Mouse (Mus musculus): Measurements from ENCODE around the gene Dock9. TPM values are rescaled to one million over a fixed set of nuclear protein-coding genes. Genes with fewer than 3 reads are reported as not detected.

Dock9 gene
- polyA plus RNA-seq, 3 experiments from 2014 or later = 1.7 to 7.9 (median 3.9) TPM

DNA sequence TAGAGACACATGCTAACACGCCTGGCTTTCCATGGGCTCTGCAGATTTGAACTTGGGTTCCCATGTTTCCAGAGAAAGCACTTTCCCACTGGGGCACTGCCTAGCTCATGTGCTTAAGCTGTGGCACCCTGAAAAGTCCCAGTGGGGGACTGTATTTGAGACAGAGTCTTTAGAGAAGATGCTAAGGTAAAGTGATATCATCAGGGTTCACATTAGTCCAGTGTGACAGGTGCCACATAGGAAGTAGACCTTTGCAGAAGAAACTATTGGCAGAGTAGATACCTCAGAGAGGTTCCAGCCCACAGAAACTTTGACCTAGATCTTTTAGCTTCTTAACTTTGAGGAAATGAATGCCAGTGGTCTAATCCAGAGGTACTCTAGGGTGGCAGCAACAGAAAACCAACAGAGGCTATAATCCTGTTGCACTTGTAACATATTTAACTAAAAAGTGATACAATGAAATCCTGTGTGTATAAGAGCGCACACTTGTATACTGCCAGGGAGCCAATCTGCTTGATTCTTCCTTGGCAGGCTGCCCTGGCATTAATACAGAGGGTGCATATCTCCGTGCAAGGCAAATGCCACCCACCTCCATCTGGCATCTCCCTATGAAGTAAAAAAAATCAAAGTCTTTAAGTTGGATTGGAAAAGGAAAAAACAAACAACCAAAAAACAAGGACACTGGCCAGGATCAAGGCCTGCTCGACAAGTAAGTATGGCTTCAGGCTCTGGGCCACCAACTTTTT, 179.8 kb downstream of the Dock9 start:
- ATAC-seq = no peak

GRCm38 (mm10) chr14:121615431-121615830, 182.2 kb downstream of the Dock9 start:
- ATAC-seq = no peak

DNA sequence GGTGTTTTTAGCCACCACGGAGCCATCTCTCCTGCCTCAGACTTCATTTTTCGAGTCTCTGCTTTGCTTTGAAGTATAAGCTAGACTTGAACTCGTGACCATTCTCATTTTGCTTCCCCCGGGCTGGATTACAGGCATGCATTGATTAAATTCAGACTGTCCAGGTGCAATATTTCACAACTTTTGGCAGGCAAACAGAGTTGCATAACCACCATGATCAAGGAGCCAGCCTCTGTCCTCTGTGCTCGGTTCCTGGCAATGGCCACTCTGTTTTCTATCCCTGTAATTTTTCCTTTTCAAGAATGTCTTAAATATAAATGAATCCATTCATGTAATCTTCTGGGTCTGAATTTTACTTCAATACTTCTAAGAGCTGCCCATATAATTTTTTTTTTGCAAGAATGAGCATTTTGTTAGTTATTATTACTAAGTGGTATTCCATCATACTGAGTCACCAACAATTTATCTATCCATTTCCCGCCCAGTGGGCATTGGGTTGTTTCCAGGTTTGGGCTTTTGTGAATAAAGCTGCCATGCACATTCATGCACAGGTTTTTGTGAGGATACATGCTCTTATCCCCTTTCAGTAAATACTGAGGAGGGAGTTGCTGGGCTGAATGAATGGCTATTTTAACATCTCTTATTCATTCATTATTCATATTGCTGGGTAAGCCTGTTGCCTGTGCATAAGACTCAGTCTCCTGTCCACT, 183.0 kb downstream of the Dock9 start:
- ATAC-seq = no peak

DNA sequence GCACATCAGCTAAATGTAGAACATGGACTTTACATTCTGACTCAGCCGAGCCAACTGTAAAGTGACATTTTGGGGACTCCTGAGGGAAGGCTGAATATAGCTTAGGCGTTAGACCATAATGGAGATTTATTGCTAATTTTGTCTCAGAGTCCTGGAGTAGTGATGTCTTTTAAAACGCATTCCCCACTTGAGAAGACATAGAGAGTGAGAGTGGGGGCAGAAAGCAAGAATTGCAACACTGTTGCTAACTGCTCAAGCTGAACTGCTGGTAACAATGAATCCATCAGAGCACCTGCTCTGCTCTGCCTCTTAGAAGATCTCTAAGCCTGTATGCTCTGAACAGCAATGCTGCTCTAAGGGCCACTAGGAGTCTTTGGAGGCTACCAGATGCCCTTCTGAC, 184.1 kb downstream of the Dock9 start:
- no peak for ATAC-seq

GRCm38 (mm10) chr14:121612926-121613325, 184.7 kb downstream of the Dock9 start:
- no peak for ATAC-seq

GRCm38 (mm10) chr14:121611533-121611932, 186.1 kb downstream of the Dock9 start:
- ATAC-seq = no peak

DNA sequence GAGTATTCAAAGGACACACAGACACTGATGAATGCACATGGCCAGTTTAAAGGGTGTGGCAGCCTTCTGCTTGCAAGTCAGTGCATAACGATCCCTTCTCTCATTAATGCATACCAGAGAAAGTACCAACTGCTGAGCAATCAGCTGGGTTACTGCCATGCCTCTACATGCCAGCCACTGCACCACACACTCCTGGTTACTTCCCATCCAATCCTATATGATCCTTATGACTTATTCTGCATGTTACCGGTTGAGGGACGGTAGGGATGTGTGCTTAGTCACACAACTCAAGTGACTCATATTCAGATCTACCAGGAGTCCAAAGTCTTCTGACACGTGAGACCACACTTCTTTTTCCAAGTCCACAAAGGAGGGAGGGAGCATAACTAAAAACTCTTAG, 186.5 kb downstream of the Dock9 start:
- no peak for ATAC-seq

- no peak for ATAC-seq
Observed at GRCm38 (mm10) chr14:121608522-121608921, 189.1 kb downstream of the Dock9 start.

DNA sequence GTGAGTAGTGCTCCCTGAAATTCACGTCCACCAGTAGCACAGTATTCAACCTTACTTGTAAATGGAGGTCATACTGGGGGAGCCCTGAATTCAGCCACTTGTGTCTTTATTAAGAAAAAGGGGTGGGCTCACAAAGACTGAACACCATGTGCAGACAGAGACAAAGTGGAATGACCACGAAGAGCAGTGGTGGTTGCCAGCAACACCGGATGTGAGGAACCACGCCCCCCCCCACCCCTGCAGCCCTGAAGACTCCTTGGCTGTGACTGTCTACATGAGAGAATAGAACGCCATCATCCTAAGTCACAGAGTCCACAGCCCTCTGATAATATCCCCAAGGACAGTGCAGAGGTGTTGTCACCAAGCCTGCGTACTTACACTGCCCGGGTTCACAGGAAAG, 191.2 kb downstream of the Dock9 start:
- no peak for ATAC-seq

- no peak for ATAC-seq
Observed at GRCm38 (mm10) chr14:121605260-121605659, 192.4 kb downstream of the Dock9 start.

DNA sequence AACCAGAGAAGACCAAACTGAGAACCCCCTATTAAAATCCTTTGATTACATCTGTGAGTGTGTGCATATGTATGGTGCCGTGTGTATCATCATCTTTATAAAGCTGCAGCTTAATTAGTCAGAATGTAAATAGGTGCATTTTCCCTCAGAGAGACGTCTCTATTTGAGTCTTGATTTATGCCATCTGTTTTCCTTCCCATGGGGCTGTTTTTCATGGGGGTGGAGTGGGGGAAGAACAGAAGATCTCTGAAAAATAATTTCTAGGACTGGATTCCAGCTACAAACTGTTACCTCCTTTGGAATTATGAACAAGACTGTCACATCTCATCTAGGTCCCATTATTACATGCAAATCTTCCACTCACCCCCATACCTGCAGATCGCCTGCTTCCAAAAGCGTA, 193.1 kb downstream of the Dock9 start:
- no peak for ATAC-seq

- no peak for ATAC-seq
Observed at GRCm38 (mm10) chr14:121602610-121603009, 195.0 kb downstream of the Dock9 start.

DNA sequence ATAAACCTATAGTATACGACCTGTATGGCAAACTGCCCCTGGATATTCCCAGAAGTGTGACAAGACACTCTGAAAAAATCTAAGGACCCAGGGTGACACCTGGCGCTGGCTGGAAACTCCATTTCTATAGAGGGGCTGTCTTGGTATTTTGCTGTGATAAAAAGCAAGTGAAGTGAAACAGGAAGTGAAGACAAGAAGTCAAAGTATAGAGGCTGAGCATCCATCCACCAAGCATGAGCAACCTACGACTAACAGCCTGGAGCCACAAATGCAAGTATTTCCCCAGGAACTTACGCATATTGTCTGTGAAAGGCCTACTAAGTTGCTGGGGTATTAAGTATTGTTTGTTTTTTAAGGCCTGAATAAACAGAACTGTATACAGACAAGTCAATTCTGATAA, 197.1 kb downstream of the Dock9 start:
- ATAC-seq = no peak

- ATAC-seq = no peak
Observed at GRCm38 (mm10) chr14:121597073-121597472, 200.6 kb downstream of the Dock9 start.

- no peak for ATAC-seq
Observed at GRCm38 (mm10) chr14:121596631-121597030, 201.0 kb downstream of the Dock9 start.

DNA sequence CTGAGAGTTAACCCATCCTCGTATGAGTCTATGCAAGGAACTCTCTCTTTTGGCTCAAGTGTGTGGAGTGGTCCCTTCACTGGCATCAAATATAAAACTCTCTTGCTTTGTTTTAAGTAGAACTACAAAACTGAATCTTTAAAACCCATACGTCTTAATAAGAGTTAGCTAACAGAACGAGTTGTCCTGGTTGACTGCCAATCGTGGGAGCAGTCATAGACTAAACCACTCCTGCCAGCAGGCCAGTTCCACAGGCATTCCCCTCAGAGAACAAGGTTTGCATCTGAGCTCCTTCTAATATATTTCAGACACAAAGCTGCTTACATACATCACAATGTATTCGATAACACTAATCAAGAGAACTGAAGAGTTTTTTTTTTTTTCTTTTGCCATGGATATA, 203.0 kb downstream of the Dock9 start:
- ATAC-seq = no peak

- no peak for ATAC-seq
Observed at GRCm38 (mm10) chr14:121593313-121593929, 204.2 kb downstream of the Dock9 start.

DNA sequence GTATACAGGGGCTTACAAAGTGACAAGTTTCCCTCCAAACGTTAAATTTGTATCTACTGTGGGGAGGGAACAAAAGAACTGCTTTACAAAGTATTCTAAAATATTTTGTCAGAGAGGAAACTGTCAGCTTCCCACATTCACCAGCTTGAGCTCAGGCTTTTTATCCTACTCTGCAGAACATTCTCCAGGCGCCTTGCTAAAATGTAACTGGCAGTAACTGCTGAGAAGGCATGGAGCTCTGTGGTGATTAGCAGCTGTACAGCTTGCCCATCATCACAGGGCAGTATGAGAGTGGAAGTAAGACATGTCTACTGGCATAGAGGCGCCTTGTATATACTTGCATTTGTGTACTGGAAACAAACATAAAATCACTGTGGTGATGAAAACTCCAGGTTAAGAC, 204.7 kb downstream of the Dock9 start:
- ATAC-seq = no peak

GRCm38 (mm10) chr14:121592356-121592755, 205.3 kb downstream of the Dock9 start:
- ATAC-seq = no peak

DNA sequence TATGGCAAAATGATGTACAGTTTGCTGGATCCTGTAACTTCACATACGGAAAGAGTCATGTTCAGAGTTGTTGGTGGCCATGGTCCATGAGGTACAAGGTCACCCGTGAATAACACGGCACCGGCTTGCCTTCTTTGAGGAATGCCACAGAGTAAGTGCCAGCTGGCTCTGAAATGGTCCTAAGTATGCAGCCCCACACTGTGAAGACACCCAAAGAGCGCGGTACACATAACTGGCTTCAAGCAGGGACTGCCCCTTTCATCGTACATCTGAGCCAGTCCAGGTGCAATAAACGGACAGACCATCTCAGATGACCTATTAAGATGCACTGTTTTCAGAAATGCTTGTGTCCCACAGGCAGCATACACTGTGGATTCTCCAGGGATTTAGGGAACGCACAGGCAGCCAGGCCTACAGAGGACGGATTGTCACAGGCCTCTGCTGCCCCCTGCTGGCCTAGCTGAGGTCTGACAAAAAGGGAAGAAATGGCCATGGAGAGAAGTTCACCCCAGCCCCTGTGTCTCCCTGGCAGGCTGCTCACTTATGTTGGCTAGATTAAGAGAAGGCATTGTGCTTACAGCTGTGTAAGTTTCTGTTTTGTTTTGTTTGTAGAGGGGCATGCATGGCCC, 208.4 kb downstream of the Dock9 start:
- ATAC-seq = peak; percentile 65

GRCm38 (mm10) chr14:121588451-121588850, 209.2 kb downstream of the Dock9 start:
- ATAC-seq = no peak

DNA sequence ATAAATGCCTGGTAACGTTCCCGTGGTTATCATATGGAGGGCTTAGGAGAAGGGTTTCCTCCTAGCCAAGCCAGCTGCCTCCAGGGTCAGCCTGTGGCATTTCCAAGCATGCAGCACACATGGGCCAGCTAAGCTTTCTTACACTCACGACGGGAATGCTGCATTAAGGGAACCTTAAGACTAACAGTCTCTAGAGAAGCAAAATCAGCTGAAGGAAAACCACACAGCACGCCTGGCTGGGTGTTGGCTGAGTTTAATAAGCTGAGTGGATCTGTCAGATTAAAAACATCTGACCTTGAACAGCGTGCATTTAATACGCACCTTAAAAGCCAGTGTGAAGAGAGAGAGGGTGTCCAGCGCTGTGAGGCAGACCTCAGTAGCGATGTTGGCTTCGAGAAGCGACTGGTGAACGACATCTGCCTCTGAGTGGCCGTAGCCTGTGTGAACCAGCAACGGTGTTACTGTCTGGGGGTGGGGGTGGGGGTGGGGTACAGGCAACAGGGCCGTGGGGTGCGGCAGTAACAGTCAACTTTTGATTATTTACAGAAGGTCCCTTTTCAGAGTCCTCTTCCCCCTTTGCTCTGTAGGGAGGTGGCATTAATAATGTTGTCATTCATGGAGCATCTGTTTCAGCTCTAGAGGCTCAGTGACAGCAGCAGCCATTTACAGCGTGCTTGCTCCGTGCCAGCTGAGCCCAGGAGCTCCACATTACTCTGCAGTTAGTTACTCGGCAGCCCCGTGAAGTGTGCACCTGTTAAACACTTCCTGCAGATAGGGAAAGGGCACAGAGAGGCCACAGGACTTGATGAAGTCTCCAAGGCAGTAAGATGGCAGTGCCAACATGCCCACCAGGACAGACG, 211.5 kb downstream of the Dock9 start:
- ATAC-seq = no peak

Measured in inflammation-experienced regulatory T-cells, adult 6 months (primary cell).